Mouse (Mus musculus) neural tube, embryonic 13.5 days (tissue): ENCODE results near the gene Epb41l2. TPM values are rescaled to one million over a fixed set of nuclear protein-coding genes. Genes with fewer than 3 reads are reported as not detected.

Source experiments
- ATAC-seq: fragments of 200-750 bp; cut with Nextera tagmentation; 2 replicates; pipeline ENCODE4 v1.8.0; 2017; ENCODE audit warnings: low read depth, mild to moderate bottlenecking, moderate TSS enrichment, moderate library complexity
- H3K27ac ChIP-seq: fragments of 300-500 bp; sonication (generic); replicated peaks from 2 replicates; pipeline ENCODE4 v1.5.1; 2015; ENCODE audit warnings: moderate library complexity, mild to moderate bottlenecking, inconsistent platforms
- H3K27me3 ChIP-seq: fragments of 300-500 bp; sonication (generic); 2 replicates; pipeline ENCODE4 v1.6.1; 2015; ENCODE audit warnings: mild to moderate bottlenecking, inconsistent platforms
- H3K36me3 ChIP-seq: fragments of 300-500 bp; sonication (generic); 2 replicates; pipeline ENCODE4 v1.6.1; 2015; ENCODE audit warnings: mild to moderate bottlenecking, inconsistent platforms
- H3K4me1 ChIP-seq: fragments of 300-500 bp; sonication (generic); replicated peaks from 2 replicates; pipeline ENCODE4 v1.6.1; 2015; ENCODE audit warnings: inconsistent platforms
- H3K4me2 ChIP-seq: fragments of 300-500 bp; sonication (generic); 2 replicates; pipeline ENCODE4 v1.6.1; 2015; ENCODE audit warnings: inconsistent platforms, mild to moderate bottlenecking, moderate library complexity
- H3K4me3 ChIP-seq: fragments of 300-500 bp; sonication (generic); 2 replicates; pipeline ENCODE4 v1.5.1; 2015; ENCODE audit warnings: mild to moderate bottlenecking, inconsistent platforms
- H3K9ac ChIP-seq: fragments of 300-500 bp; sonication (generic); 2 replicates; pipeline ENCODE4 v1.6.1; 2015; ENCODE audit warnings: moderate library complexity, mild to moderate bottlenecking, inconsistent platforms
- H3K9me3 ChIP-seq: fragments of 300-500 bp; sonication (generic); 2 replicates; pipeline ENCODE4 v1.6.1; 2016; ENCODE audit warnings: inconsistent platforms
- WGBS: fragments of 180-500 bp; shearing (Covaris S2); methylation state at CpG from one replicate; pipeline ENCODE4 v1.1.7; 2015; 5-methylcytosine and 5-hydroxymethylcytosine counted together
- polyA plus RNA-seq: library from polyadenylated mRNA; unstranded; fragments of >200 nt; fragmentation: Nextera tagmentation; extraction: Ambion mirVana; gene quantifications from 2 replicates; pipeline ENCODE4 v1.2.1, GENCODE M21; 2015

Epb41l2 gene
- polyA plus RNA-seq, 1 experiment from 2014 or later: 29.1 TPM

- no peaks in the 10 kb centered on the region for H3K36me3 ChIP-seq
- WGBS: 80% methylated on average over 6 of the region's 6 CpGs
- no peak overlapping the region for H3K9ac ChIP-seq
- no peaks in the 10 kb centered on the region for H3K27me3 ChIP-seq
- no peak overlapping the region for H3K4me3 ChIP-seq
- no peak for ATAC-seq
- no peak overlapping the region for H3K27ac ChIP-seq
- H3K4me2 ChIP-seq: no peak overlapping the region
- H3K9me3 ChIP-seq: no peaks in the 10 kb centered on the region
- 0 out of 2 replicates have a peak, but pooled peaks cover 5% of the 10 kb centered on the region for H3K4me1 ChIP-seq
Observed at GRCm38 (mm10) chr10:25404702-25405098, 45.1 kb downstream of the Epb41l2 start.

GRCm38 (mm10) chr10:25405551-25405950, 46.0 kb downstream of the Epb41l2 start:
- ATAC-seq: no peak
- no peaks in the 10 kb centered on the region for H3K27me3 ChIP-seq
- WGBS: 91% methylated on average over 8 of the region's 8 CpGs

GRCm38 (mm10) chr10:25406695-25407094, 47.1 kb downstream of the Epb41l2 start:
- no peak overlapping the region for H3K4me3 ChIP-seq
- no peak overlapping the region for H3K9ac ChIP-seq
- H3K27me3 ChIP-seq: no peaks in the 10 kb centered on the region
- no peak for ATAC-seq
- no peak overlapping the region for H3K27ac ChIP-seq
- no peak overlapping the region for H3K4me2 ChIP-seq
- no peaks in the 10 kb centered on the region for H3K36me3 ChIP-seq
- WGBS: 84% methylated on average over 5 of the region's 5 CpGs
- H3K4me1 ChIP-seq: 0 out of 2 replicates have a peak, but pooled peaks cover 5% of the 10 kb centered on the region
- H3K9me3 ChIP-seq: no peaks in the 10 kb centered on the region

More at GRCm38 (mm10) chr10:25405551-25405950, 46.0 kb downstream of the Epb41l2 start:
- no peak overlapping the region for H3K27ac ChIP-seq
- H3K9me3 ChIP-seq: no peaks in the 10 kb centered on the region
- H3K4me1 ChIP-seq: 0 out of 2 replicates have a peak, but pooled peaks cover 5% of the 10 kb centered on the region
- H3K36me3 ChIP-seq: no peaks in the 10 kb centered on the region
- no peak overlapping the region for H3K4me2 ChIP-seq
- no peak overlapping the region for H3K4me3 ChIP-seq
- H3K9ac ChIP-seq: no peak overlapping the region

GRCm38 (mm10) chr10:25408136-25408650, 48.6 kb downstream of the Epb41l2 start:
- 0 out of 2 replicates have a peak, but pooled peaks cover 5% of the 10 kb centered on the region for H3K4me1 ChIP-seq
- 85% methylated on average over 14 of the region's 14 CpGs for WGBS

GRCm38 (mm10) chr10:25411836-25412373, 52.3 kb downstream of the Epb41l2 start:
- H3K4me1 ChIP-seq: no peaks in the 10 kb centered on the region
- no peak overlapping the region for H3K4me2 ChIP-seq
- no peak for ATAC-seq
- H3K9me3 ChIP-seq: no peaks in the 10 kb centered on the region
- H3K27ac ChIP-seq: no peak overlapping the region
- WGBS: 81% methylated on average over 6 of the region's 6 CpGs
- no peak overlapping the region for H3K4me3 ChIP-seq
- H3K9ac ChIP-seq: no peak overlapping the region
- no peaks in the 10 kb centered on the region for H3K36me3 ChIP-seq
- H3K27me3 ChIP-seq: no peaks in the 10 kb centered on the region

More at GRCm38 (mm10) chr10:25408136-25408650, 48.6 kb downstream of the Epb41l2 start:
- H3K36me3 ChIP-seq: no peaks in the 10 kb centered on the region
- H3K4me2 ChIP-seq: no peak overlapping the region
- no peaks in the 10 kb centered on the region for H3K27me3 ChIP-seq
- H3K27ac ChIP-seq: no peak overlapping the region
- no peak for ATAC-seq
- no peak overlapping the region for H3K4me3 ChIP-seq
- no peaks in the 10 kb centered on the region for H3K9me3 ChIP-seq
- no peak overlapping the region for H3K9ac ChIP-seq

- H3K4me3 ChIP-seq: no peak overlapping the region
Observed at GRCm38 (mm10) chr10:25415188-25415717, 55.7 kb downstream of the Epb41l2 start.

GRCm38 (mm10) chr10:25416696-25417095, 57.1 kb downstream of the Epb41l2 start:
- Histone ChIP-seq H3K27me3 (no peaks in the 10 kb centered on the region), H3K36me3 (no peaks in the 10 kb centered on the region), H3K9ac (no peak overlapping the region), H3K27ac (no peak overlapping the region), H3K4me3 (no peak overlapping the region), H3K9me3 (no peaks in the 10 kb centered on the region), H3K4me2 (no peak overlapping the region), H3K4me1 (no peaks in the 10 kb centered on the region)
- 85% methylated on average over 5 of the region's 5 CpGs for WGBS
- no peak for ATAC-seq

More at GRCm38 (mm10) chr10:25415188-25415717, 55.7 kb downstream of the Epb41l2 start:
- H3K4me1 ChIP-seq: no peaks in the 10 kb centered on the region
- no peaks in the 10 kb centered on the region for H3K27me3 ChIP-seq
- no peaks in the 10 kb centered on the region for H3K36me3 ChIP-seq
- ATAC-seq: no peak
- no peak overlapping the region for H3K9ac ChIP-seq
- no peak overlapping the region for H3K4me2 ChIP-seq
- H3K9me3 ChIP-seq: no peaks in the 10 kb centered on the region
- WGBS: 83% methylated on average over 7 of the region's 7 CpGs
- no peak overlapping the region for H3K27ac ChIP-seq

- Histone ChIP-seq H3K4me3 (no peak overlapping the region), H3K9ac (no peak overlapping the region), H3K36me3 (no peaks in the 10 kb centered on the region), H3K4me2 (no peak overlapping the region), H3K9me3 (no peaks in the 10 kb centered on the region), H3K27me3 (no peaks in the 10 kb centered on the region), H3K27ac (no peak overlapping the region), H3K4me1 (peaks cover 10% of the 10 kb centered on the region; the same call in 1 of the 2 replicates)
- WGBS: 19% methylated on average over 1 of the region's 1 CpGs
- ATAC-seq: no peak
Observed at GRCm38 (mm10) chr10:25426058-25426457, 66.5 kb downstream of the Epb41l2 start.

GRCm38 (mm10) chr10:25426814-25427213, 67.2 kb downstream of the Epb41l2 start:
- WGBS: 71% methylated on average over 4 of the region's 4 CpGs
- no peak overlapping the region for H3K9ac ChIP-seq
- no peak for ATAC-seq
- H3K27ac ChIP-seq: no peak overlapping the region
- H3K27me3 ChIP-seq: no peaks in the 10 kb centered on the region
- no peaks in the 10 kb centered on the region for H3K36me3 ChIP-seq
- peaks cover 10% of the 10 kb centered on the region; the same call in 1 of the 2 replicates for H3K4me1 ChIP-seq
- no peak overlapping the region for H3K4me2 ChIP-seq
- H3K9me3 ChIP-seq: no peaks in the 10 kb centered on the region
- H3K4me3 ChIP-seq: no peak overlapping the region

- no peaks in the 10 kb centered on the region for H3K9me3 ChIP-seq
- no peak overlapping the region for H3K4me3 ChIP-seq
- H3K4me2 ChIP-seq: no peak overlapping the region
- 46% methylated on average over 7 of the region's 7 CpGs for WGBS
- peaks cover 10% of the 10 kb centered on the region; the same call in 1 of the 2 replicates for H3K4me1 ChIP-seq
- ATAC-seq: no peak
- H3K9ac ChIP-seq: no peak overlapping the region
- no peak overlapping the region for H3K27ac ChIP-seq
- H3K27me3 ChIP-seq: no peaks in the 10 kb centered on the region
- H3K36me3 ChIP-seq: no peaks in the 10 kb centered on the region
Observed at GRCm38 (mm10) chr10:25427523-25427922, 67.9 kb downstream of the Epb41l2 start.

- Histone ChIP-seq H3K27ac (no peak overlapping the region), H3K4me2 (no peak overlapping the region), H3K4me1 (peaks cover 10% of the 10 kb centered on the region), H3K27me3 (no peaks in the 10 kb centered on the region), H3K9ac (no peak overlapping the region), H3K36me3 (no peaks in the 10 kb centered on the region), H3K9me3 (no peaks in the 10 kb centered on the region), H3K4me3 (no peak overlapping the region)
- 86% methylated on average over 5 of the region's 5 CpGs for WGBS
- no peak for ATAC-seq
Observed at GRCm38 (mm10) chr10:25428658-25429057, 69.1 kb downstream of the Epb41l2 start.

- 92% methylated on average over 4 of the region's 4 CpGs for WGBS
- H3K4me1 ChIP-seq: peaks cover 10% of the 10 kb centered on the region
- no peaks in the 10 kb centered on the region for H3K27me3 ChIP-seq
- no peak overlapping the region for H3K9ac ChIP-seq
- ATAC-seq: no peak
- no peaks in the 10 kb centered on the region for H3K9me3 ChIP-seq
- H3K4me3 ChIP-seq: no peak overlapping the region
- H3K36me3 ChIP-seq: no peaks in the 10 kb centered on the region
- no peak overlapping the region for H3K27ac ChIP-seq
- no peak overlapping the region for H3K4me2 ChIP-seq
Observed at GRCm38 (mm10) chr10:25429346-25429745, 69.7 kb downstream of the Epb41l2 start.
